ENCODE assay signal across 10 mouse cellular contexts in genomic region chr7:28645366-28645765, GRCm38 (mm10). TPM values are rescaled to one million over a fixed set of nuclear protein-coding genes. Genes with fewer than 3 reads are reported as not detected.
"Had no signal": no experiment of that assay in that cellular context is flagged by ENCODE, and none has a peak within 500 bp of the region (broad histone marks: within the 10 kb centered on the region; RNA-seq: fewer than 3 reads in every experiment).

No protein-coding gene starts in this region.

- H3K27ac ChIP-seq: kidney, postnatal 0 days; limb, embryonic 10.5 days; lung, embryonic 15.5 days; midbrain, embryonic 12.5 days; neural tube, embryonic 13.5 days had no signal

- H3K36me3 ChIP-seq: limb, embryonic 10.5 days; lung, embryonic 15.5 days; midbrain, embryonic 12.5 days; neural tube, embryonic 13.5 days had no signal

- H3K9me3 ChIP-seq: limb, embryonic 10.5 days; lung, embryonic 15.5 days; midbrain, embryonic 12.5 days; neural tube, embryonic 13.5 days had no signal

- H3K4me3 ChIP-seq: limb, embryonic 10.5 days; lung, embryonic 15.5 days; midbrain, embryonic 12.5 days; neural tube, embryonic 13.5 days had no signal

- DNase-seq: kidney, adult 2 months; kidney, postnatal 4 days; right cerebral cortex, postnatal 14 days; thymus, postnatal 4 days had no signal

- H3K9ac ChIP-seq: lung, embryonic 15.5 days; midbrain, embryonic 12.5 days; neural tube, embryonic 13.5 days had no signal

- H3K4me1 ChIP-seq: limb, embryonic 10.5 days; lung, embryonic 15.5 days; midbrain, embryonic 12.5 days; neural tube, embryonic 13.5 days had no signal

RNA-seq across cellular contexts. Expression of gene Acp7, which starts 14.2 kb away (rescaled TPM):
- total RNA-seq: megakaryocyte-erythroid progenitor cell, adult 5-6 weeks had no signal

RNA-seq across cellular contexts. Expression of gene Fbxo27, which starts 47.3 kb away (rescaled TPM):
- total RNA-seq: megakaryocyte-erythroid progenitor cell, adult 5-6 weeks had no signal
